Mouse (Mus musculus): Measurements from ENCODE around the gene Atp6v1b1.
A peak's percentile ranks its signal among the peaks of the same experiment; 100 is the strongest.

Atp6v1b1 gene

DNA sequence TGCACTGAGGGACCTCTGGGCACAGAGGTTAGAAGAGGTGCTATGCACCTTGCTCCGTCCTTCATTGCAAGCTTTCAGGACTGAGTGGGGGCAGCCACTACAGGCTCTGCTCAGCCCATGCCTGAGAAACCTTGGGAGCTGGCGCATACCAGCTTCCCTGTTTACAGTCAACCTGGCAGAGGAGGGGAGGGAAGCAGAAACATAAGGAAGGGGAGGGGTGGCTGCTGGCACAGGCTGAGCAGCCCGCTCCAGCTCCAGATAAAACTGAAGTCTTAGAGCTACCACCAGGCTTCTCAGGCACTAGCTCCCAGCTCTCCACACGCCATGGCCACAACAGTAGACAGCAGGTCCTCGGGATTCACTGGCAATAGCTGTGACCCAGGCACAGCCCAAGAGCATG, at the start of gene Atp6v1b1:
Gene Atp6v1b1 (plus strand): TSS at position 230 of the 400 bp plus-strand sequence.
- DNase-seq (ENCODE audit: low spot score): no peak

DNA sequence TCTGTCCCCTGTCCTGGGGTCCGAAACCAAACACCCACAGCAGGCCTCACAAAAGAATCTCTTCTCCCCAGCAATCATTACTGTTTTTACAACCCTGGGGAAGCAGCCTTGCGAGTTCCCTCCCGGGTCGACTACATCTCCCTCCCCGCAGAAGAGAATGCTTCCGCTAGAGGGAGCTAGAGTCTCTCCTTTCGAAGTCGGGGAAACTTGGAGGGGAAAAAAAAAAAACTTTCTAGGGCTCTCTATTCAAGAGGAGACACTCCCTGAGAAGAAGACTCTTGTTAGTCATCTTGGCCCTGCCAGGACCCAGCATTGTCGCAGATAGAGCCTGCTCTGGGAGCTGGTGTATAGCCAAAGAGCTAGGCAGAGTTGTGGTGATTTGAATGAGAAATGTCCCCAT, 49.0 kb upstream of the Atp6v1b1 start:
- DNase-seq (ENCODE audit: low spot score): peak; percentile 53

DNA sequence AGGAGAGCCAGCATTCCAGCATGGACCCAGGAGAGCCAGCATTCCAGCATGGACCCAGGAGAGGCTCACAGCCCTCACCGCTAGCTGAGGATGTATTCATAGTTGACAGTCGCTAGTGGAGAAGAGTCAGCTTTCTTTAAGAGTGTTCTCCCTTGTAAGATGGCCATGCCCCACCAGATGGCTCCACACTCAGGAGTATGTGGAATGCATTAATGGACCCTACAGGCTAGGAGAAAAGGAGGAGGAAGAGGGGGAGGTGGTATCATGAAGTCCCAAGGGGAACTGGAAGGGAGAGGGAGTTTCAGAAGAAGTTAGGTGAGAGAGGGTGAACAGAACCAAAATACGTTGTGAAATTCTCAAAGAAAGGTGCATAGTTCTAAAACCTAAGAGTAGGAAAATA, 47.1 kb upstream of the Atp6v1b1 start:
- DNase-seq (ENCODE audit: low spot score): no peak

DNA sequence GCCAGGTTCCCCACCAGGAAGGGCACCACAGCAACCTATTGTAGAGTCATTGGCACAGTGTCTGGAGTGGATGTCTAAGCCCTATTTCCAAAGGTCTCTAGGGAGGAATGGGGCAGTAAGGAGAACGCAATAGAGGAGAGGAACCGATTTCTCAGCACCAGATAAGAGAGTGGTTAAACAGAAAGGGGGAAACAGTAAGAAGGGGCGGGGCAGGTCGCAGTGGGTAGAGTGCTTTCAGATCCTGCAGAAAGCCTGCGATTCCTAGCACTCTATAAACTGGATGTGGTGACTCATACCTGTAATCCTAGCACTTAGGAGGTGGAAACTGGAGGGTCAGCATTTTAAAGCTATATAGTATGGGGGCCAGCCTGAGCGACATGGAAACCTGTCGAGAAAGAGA, 46.1 kb upstream of the Atp6v1b1 start:
- DNase-seq (ENCODE audit: low spot score): no peak

DNA sequence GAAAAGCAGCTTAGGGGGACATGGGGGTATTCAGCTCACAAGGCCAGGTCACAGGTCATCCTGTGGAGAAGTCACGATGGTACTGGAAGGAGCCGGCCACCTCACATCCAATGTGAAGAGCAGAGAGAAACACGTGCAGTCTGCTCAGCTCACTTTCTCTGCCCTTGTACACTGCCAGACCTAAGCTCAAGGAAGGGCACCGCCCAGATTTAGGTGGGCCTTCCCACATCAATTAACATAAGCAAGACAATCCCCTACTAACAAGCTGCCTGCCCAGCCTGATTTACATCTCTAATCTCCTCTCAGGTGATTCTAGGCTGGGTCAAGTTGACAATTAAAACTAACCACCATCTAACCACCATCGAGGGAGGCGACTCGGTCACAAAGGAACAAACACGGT, 44.9 kb upstream of the Atp6v1b1 start:
- DNase-seq (ENCODE audit: low spot score): no peak

- DNase-seq (ENCODE audit: low spot score): no peak
These were observed 42.8 kb upstream of the Atp6v1b1 start for GRCm38 (mm10) chr6:83699971-83700370.

GRCm38 (mm10) chr6:83701001-83701400, 41.8 kb upstream of the Atp6v1b1 start:
- no peak for DNase-seq (ENCODE audit: low spot score)

DNA sequence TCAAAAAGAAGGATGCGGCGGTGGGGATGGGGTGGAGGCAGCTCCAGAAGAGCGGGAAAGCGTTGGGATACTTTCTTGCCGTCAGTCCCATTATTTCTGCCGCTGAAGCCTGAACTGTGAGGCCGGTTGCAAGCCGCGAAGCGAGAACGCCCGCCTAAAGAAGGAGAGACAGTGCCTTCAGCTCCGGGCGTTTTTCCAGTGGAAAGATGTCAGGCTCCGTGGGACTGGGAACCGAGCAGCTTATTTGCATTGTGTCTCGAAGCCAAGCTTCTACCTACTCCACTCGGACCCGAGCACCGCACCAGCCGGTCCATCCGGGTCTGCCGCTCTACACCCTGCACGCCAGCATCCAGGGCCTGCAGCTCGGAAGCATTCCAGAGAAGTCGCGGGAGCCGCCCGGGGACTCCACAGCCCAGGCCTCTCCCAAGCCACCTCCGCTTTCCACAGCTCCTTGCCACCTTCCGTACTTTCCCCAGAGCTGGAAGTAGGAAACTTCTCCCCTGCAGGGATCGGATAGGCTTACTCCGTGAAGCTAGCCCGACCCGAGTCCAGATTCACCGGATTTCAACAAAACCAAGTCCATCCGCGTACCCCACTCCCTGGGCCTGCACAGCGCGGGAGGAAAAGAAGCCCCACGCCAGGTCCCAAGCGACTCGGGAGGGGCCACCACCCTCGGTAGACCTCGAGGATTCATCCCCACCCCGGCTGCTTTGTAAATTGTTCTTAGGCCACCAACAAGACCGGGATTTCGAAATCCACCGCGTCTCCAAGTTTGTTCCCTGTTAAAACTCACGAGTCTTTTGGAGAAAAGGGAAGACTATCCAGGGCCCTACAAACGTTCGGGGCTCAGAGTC, 40.4 kb upstream of the Atp6v1b1 start:
- no peak for DNase-seq (ENCODE audit: low spot score)

DNA sequence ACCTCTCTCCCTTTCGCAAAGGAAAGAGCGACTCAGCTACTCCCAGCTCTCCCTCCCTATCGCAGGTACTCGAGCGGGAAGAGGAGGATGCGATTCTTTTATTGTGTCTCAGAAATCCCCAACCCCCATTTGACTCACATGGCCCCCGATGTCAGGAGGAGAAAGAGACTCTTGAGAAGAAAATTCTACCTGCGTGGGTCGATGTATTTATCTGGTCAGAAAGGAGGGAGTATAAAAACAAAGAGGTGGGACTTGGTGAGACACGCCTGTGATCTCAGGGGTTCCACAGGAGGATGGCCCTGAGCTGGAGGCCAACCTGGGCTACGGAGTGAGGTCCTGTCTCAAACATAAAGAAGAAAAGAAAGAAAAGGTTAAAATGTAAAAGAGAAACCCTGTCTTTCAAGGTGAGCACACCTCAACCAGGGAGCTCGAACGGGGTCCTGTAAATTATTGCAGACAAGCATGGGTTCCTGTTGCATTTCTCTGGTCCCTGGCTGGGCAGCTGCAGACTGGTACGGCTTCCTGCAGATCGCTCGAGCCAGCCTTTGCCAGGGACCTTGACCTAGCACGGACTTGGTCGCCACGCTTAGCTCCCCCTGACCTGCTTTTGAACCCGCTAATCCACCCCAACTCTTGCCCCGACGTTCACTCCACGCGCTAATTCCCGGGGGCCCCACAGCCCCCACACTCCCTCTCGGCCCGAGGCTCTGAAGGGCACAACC, 39.6 kb upstream of the Atp6v1b1 start:
- no peak for DNase-seq (ENCODE audit: low spot score)

DNA sequence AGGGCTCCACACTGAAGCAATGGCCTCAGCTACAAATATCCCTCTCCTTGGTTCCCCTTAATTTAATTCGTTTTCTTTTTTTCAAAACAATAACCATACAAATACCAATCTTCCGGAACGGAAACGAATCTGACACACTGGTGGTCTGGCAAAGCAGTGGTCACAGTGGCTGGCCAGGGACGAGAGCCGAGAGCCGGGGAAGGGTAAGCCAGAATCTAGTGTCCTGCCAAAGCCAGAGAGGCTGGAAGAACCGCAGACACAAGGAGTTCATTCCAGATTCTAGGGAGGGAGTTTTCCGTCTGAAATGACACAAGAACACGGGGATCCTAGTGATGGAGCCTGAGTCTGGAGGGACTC, 39.1 kb upstream of the Atp6v1b1 start:
- DNase-seq (ENCODE audit: low spot score): no peak

- DNase-seq (ENCODE audit: low spot score): no peak
These were observed 38.5 kb upstream of the Atp6v1b1 start for GRCm38 (mm10) chr6:83704294-83704693.

- no peak for DNase-seq (ENCODE audit: low spot score)
These were observed 38.1 kb upstream of the Atp6v1b1 start for GRCm38 (mm10) chr6:83704701-83705100.

DNA sequence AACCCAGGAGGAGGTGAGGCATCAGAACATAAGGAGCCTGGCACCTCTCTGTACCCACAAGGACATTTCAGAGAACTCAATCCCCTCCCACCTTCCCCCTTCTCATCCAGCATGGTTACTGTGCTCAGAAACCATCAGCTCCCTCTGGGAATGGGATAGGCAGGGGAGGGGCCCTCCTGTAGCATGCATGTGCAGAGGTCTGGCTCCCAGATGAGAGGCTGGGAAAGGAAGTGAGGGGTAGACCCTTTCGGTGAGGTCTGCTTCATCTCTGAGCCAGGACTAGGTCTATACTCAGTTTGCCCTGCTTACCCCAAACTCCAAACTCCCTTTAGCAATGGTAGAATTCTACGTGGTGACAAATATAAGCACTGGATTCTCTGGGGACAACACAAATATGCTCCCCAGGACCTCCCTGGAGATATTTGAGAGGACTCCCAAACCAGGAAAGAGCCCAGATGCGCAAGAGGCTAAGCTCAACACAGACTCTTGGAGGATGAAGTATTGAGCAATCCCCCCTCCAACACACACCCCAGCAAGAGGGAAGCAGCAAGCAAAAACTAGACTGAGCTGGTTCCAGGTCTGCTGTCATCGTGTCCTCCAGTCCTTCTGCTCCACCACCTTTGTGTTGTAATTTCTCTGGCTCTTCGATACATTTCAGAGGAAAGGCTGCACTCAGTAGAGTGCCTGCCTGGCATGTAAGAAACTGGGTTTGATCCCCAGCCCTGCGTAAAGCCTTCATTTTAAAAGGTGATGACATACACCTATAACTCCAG, 34.9 kb upstream of the Atp6v1b1 start:
- no peak for DNase-seq (ENCODE audit: low spot score)

DNA sequence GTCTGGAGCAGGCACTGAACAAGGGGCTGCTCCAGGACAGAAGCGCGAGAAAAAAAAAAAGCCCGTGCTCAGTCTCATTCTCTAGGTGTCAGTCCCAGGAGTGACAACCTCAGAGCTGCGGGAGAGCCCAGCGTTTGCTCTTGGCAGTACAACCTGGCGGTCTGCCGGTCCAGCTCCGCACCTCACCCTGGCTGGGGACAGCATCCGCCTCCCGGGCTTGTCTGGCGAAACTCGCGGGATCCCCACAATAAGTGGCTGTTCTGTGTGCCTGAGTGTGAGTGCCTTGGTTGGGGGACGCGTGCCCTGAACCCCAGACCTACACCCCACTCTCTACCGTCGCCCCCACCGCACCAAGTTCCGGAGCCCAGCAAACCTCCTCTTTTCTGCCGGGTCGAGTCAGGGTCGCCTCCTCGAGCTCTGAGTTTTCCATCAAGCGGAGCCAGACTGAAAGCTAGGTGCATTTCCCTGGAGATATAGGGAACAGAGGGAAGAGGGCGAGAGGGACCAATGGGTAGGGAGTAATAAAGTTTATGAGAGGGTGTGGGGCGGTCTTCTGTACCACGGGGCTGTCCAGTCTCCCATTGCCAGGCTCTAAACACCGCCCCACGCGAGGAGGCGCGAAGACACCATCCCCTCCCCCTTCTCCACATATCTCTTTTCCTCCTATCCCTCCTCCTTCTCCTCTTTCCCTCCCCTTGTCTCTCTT, 32.3 kb upstream of the Atp6v1b1 start:
- no peak for DNase-seq (ENCODE audit: low spot score)

DNA sequence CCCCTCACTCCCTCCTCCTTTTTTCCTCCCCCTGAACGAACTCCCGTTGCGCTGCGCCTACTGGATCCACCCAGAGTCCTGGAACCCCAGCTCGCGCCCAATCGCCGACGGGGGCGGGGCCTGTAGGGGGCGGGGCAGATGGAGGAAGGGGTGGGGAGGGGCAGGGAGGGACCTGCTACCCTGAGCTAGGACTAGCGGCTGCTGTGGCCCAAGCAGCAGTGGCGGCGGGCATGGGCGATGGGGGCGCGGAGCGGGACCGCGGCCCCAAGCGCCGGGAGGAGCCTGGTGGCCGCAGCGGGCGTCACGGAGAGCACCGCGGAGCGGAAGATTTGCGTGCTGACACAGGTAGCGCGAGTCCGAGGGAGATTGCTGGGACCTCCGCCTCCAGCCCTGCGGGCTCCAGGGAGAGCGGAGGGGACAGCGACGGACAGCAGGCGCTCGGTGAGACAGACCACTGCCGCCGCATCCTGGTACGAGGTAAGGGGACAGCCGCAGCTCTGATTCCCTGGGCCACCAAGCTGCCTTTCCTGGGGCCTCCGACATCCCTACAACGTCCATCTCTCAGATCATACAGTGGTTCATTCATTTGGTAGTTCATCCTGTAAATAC, 31.6 kb upstream of the Atp6v1b1 start, which contains the start of gene Vax2:
Gene Vax2 (plus strand): TSS at position 198 of the 609 bp plus-strand sequence.
- DNase-seq (ENCODE audit: low spot score): peak; percentile 75

- DNase-seq (ENCODE audit: low spot score): no peak
These were observed 30.9 kb upstream of the Atp6v1b1 start for GRCm38 (mm10) chr6:83711725-83712475.

GRCm38 (mm10) chr6:83713271-83714136, 29.3 kb upstream of the Atp6v1b1 start:
- DNase-seq (ENCODE audit: low spot score): no peak

- no peak for DNase-seq (ENCODE audit: low spot score)
These were observed 28.3 kb upstream of the Atp6v1b1 start for GRCm38 (mm10) chr6:83714221-83715123.

Data from urinary bladder, postnatal 14 days (tissue).